Mouse (Mus musculus) small intestine, adult 2 months (tissue): ENCODE measurements around the gene Rmi1. TPM values are rescaled to one million over a fixed set of nuclear protein-coding genes. Genes with fewer than 3 reads are reported as not detected.
A peak's percentile ranks its signal among the peaks of the same experiment; 100 is the strongest.

ENCODE experiments used
- H3K27ac ChIP-seq: fragments of 200-500 bp; 2 replicates; pipeline ENCODE4 v1.5.1; 2012; ENCODE audit warnings: low read depth, low read length, control low read depth, inconsistent platforms; ENCODE audit not compliant: insufficient read depth
- H3K27me3 ChIP-seq: fragments of 200-500 bp; 2 replicates; pipeline ENCODE4 v1.6.1; 2012; ENCODE audit warnings: mild to moderate bottlenecking, moderate library complexity, low read length, inconsistent platforms; ENCODE audit not compliant: control insufficient read depth, insufficient read depth
- H3K36me3 ChIP-seq: fragments of 200-500 bp; 2 replicates; pipeline ENCODE4 v1.6.1; 2012; ENCODE audit warnings: mild to moderate bottlenecking, low read length, control low read depth, inconsistent platforms; ENCODE audit not compliant: control insufficient read depth, insufficient read depth
- H3K4me1 ChIP-seq: fragments of 200-500 bp; 2 replicates; pipeline ENCODE4 v1.6.1; 2012; ENCODE audit warnings: low read length, inconsistent platforms, mixed read lengths; ENCODE audit not compliant: control insufficient read depth, insufficient read depth, insufficient read length
- H3K4me3 ChIP-seq: fragments of 200-500 bp; 2 replicates; pipeline ENCODE4 v1.5.1; 2012; ENCODE audit warnings: low read depth, mild to moderate bottlenecking, control low read depth, inconsistent platforms, low read length, moderate library complexity
- CTCF ChIP-seq: fragments of 200-500 bp; IDR thresholded peaks from 2 replicates; pipeline ENCODE4 v1.5.1; 2012; ENCODE audit warnings: low read depth, mild to moderate bottlenecking, control low read depth, inconsistent platforms, low read length, moderate library complexity, mixed read lengths; ENCODE audit not compliant: insufficient replicate concordance, insufficient read length; ENCODE audit errors: extremely low read depth
- POLR2A ChIP-seq: fragments of 200-500 bp; IDR thresholded peaks from 2 replicates; pipeline ENCODE4 v1.6.1; 2012; ENCODE audit warnings: low read depth, mild to moderate bottlenecking, control low read depth, inconsistent platforms, low read length, moderate library complexity
- WGBS: fragments of 180-500 bp; shearing (Covaris S2); methylation state at CpG from one replicate; pipeline ENCODE4 v1.1.7; 2018; 5-methylcytosine and 5-hydroxymethylcytosine counted together
- polyA plus RNA-seq: library from polyadenylated mRNA; depleted of rRNA; stranded (reverse); fragments of >200 nt; gene quantifications from 2 replicates; pipeline ENCODE4 v1.2.3, GENCODE M21; 2012

Gene Rmi1
- polyA plus RNA-seq, 1 experiment = 5.5 TPM

DNA sequence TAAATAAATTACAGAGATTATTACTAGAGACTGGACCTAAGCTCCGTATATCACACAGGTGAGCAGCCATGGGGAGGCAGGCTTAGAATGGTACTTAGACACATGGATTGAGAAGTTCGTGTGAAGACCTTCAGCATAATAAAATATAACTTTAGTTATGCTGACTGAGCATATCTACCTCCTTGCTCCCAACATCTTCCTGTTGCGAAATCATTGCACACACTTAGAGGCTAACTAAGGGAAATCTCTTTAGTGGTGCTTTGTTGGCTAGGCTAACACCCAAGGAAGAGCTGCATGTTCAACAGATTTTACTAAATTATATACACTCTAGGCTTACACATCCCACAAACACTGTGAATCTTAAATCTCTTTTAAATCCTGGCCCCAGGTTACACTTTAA is 35.7 kb upstream of the Rmi1 start:
- no peak for TF ChIP-seq POLR2A
- no peak for TF ChIP-seq CTCF
- no peak overlapping the region for H3K4me3 ChIP-seq
- WGBS = 72% methylated on average over 3 of the region's 3 CpGs
- H3K27ac ChIP-seq = no peak overlapping the region
- peaks cover 9% of the 10 kb centered on the region; the same call in 1 of the 2 replicates for H3K4me1 ChIP-seq
- H3K27me3 ChIP-seq = no peaks in the 10 kb centered on the region
- no peaks in the 10 kb centered on the region for H3K36me3 ChIP-seq

DNA sequence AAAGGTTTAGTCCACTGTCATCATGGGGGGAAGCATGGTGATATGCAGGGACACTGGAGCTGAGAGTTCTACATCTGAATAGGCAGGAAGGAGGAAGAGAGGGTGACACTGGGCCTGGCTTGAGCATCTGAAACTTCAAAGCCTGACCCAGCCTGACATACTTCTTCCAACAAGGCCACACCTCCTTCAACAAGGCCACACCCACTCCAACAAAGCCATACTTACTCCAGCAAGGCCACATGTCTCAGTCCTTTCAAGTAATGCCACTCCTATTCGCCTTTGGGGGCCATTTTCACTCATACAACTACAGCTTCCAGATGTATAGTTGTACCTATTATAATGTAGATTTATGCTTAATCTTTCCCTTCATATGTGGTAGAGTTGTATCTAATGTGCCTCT is 34.4 kb upstream of the Rmi1 start:
- peaks cover 14% of the 10 kb centered on the region for H3K4me1 ChIP-seq
- H3K27ac ChIP-seq = no peak overlapping the region
- TF ChIP-seq POLR2A (no peak), CTCF (no peak)
- no peaks in the 10 kb centered on the region for H3K36me3 ChIP-seq
- no peaks in the 10 kb centered on the region for H3K27me3 ChIP-seq
- H3K4me3 ChIP-seq = no peak overlapping the region
- WGBS = 76% methylated on average over 1 of the region's 1 CpGs

GRCm38 (mm10) chr13:58368835-58369234 is 33.2 kb upstream of the Rmi1 start:
- Histone ChIP-seq H3K27me3 (no peaks in the 10 kb centered on the region), H3K4me3 (no peak overlapping the region), H3K36me3 (no peaks in the 10 kb centered on the region), H3K27ac (no peak overlapping the region), H3K4me1 (peaks cover 20% of the 10 kb centered on the region)
- 68% methylated on average over 4 of the region's 4 CpGs for WGBS
- TF ChIP-seq CTCF (no peak), POLR2A (no peak)

GRCm38 (mm10) chr13:58372278-58373152 is 29.5 kb upstream of the Rmi1 start:
- Histone ChIP-seq H3K27ac (peak overlapping the region; percentile 79), H3K4me3 (no peak overlapping the region), H3K4me1 (peaks cover 15% of the 10 kb centered on the region), H3K36me3 (no peaks in the 10 kb centered on the region), H3K27me3 (0 out of 2 replicates have a peak, but pooled peaks cover 3% of the 10 kb centered on the region)
- TF ChIP-seq CTCF (no peak), POLR2A (no peak)
- 28% methylated on average over 5 of the region's 5 CpGs for WGBS

DNA sequence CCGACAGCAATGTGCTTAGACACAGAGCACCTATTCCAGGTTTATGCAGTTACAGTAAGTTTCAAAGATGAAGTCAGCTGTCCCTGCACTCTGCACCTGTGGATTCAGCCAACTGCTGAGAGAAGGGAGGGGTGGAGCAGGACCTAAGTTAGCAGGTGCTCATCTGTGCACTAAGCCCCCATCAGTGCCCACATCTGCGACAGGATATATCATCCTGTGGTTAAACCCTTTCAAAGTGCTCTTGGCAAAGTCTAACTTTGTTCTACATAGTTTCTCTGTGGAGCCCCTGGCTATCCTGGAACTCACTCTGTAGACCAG is 28.9 kb upstream of the Rmi1 start:
- WGBS = 33% methylated on average over 2 of the region's 2 CpGs
- Histone ChIP-seq H3K27me3 (0 out of 2 replicates have a peak, but pooled peaks cover 3% of the 10 kb centered on the region), H3K36me3 (no peaks in the 10 kb centered on the region), H3K27ac (peak overlapping the region; percentile 79), H3K4me1 (peaks cover 15% of the 10 kb centered on the region), H3K4me3 (no peak overlapping the region)
- no peak for TF ChIP-seq POLR2A
- no peak for TF ChIP-seq CTCF

- 28% methylated on average over 11 of the region's 11 CpGs for WGBS
- Histone ChIP-seq H3K4me1 (peaks cover 6% of the 10 kb centered on the region), H3K4me3 (peak overlapping the region; percentile 76), H3K36me3 (peaks cover 28% of the 10 kb centered on the region), H3K27me3 (no peaks in the 10 kb centered on the region), H3K27ac (peak overlapping the region; percentile 97)
- TF ChIP-seq POLR2A (no peak), CTCF (no peak)
Measured at GRCm38 (mm10) chr13:58384371-58384770, 17.7 kb upstream of the Rmi1 start.

- H3K4me3 ChIP-seq = peak within 1 kb of the TSS; percentile 76
- TF ChIP-seq POLR2A (peak; percentile 68), CTCF (no peak)
- peaks cover 27% of the 10 kb centered on the region for H3K36me3 ChIP-seq
- peak within 1 kb of the TSS; percentile 97 for H3K27ac ChIP-seq
- WGBS = under 1% methylated on average over 80 of the region's 80 CpGs
- peaks cover 6% of the 10 kb centered on the region for H3K4me1 ChIP-seq
- H3K27me3 ChIP-seq = no peaks in the 10 kb centered on the region
Measured at GRCm38 (mm10) chr13:58384779-58385546, 17.1 kb upstream of the Rmi1 start, which contains the start of gene 2210016F16Rik. Gene 2210016F16Rik, minus strand, starts transcription at chr13:58385225.
